Mouse (Mus musculus) testis, adult 2 months (tissue): ENCODE measurements around the gene Arid1a.

Experiments
- CTCF ChIP-seq: fragments of 200-500 bp; IDR thresholded peaks from 2 replicates; pipeline ENCODE4 v1.5.1; 2012; ENCODE audit warnings: low read depth, mild to moderate bottlenecking, inconsistent platforms, low read length, moderate library complexity; ENCODE audit not compliant: control insufficient read depth, insufficient read depth, insufficient replicate concordance
- POLR2A ChIP-seq: fragments of 200-500 bp; IDR thresholded peaks from 2 replicates; pipeline ENCODE4 v1.6.1; 2012; ENCODE audit warnings: low read depth, mild to moderate bottlenecking, inconsistent platforms, low read length, moderate library complexity; ENCODE audit not compliant: control insufficient read depth

DNA sequence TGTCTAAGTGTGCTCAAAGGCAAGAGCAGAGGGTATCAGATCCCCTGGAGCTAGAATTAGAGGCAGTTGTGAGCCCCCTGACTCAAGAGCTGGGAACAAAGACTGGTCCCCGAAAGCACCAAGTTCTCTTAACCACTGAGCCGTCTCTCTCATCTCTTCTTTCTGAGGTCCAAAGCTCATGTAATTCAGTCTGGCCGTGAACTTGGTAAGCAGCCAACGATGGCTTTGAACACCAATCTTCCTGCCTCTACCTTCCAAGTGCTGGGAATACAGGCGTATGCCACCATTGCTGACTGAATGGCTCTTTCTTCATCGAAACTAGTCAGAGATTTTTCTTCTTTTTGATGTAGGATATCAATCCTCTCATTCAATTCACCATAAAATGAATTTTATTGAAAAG is 6.5 kb upstream of the Arid1a start:
- no peak for TF ChIP-seq POLR2A
- no peak for TF ChIP-seq CTCF
